Mouse (Mus musculus) midbrain, embryonic 10.5 days (tissue): ENCODE data around the gene Ywhae. TPM values are rescaled to one million over a fixed set of nuclear protein-coding genes. Genes with fewer than 3 reads are reported as not detected.

Experiments used
- DNase-seq: peaks from one replicate; pipeline ENCODE4 v3.0.0-alpha.2; 2017; ENCODE audit warnings: low spot score
- H3K27ac ChIP-seq: fragments of 300-500 bp; sonication (generic); replicated peaks from 2 replicates; pipeline ENCODE4 v1.5.1; 2016; ENCODE audit warnings: mild to moderate bottlenecking
- H3K27me3 ChIP-seq: fragments of 300-500 bp; sonication (generic); 2 replicates; pipeline ENCODE4 v1.6.1; 2016; ENCODE audit warnings: low read depth, mild to moderate bottlenecking; ENCODE audit not compliant: poor library complexity, severe bottlenecking
- H3K36me3 ChIP-seq: fragments of 300-500 bp; sonication (generic); 2 replicates; pipeline ENCODE4 v1.6.1; 2016; ENCODE audit warnings: mild to moderate bottlenecking, moderate library complexity
- H3K4me1 ChIP-seq: fragments of 300-500 bp; sonication (generic); 2 replicates; pipeline ENCODE4 v1.6.1; 2016
- H3K4me3 ChIP-seq: fragments of 300-500 bp; sonication (generic); 2 replicates; pipeline ENCODE4 v1.5.1; 2016; ENCODE audit warnings: mild to moderate bottlenecking, moderate library complexity
- H3K9me3 ChIP-seq: fragments of 300-500 bp; sonication (generic); replicated peaks from 2 replicates; pipeline ENCODE4 v1.6.1; 2016; ENCODE audit warnings: mild to moderate bottlenecking
- WGBS: fragments of 180-500 bp; shearing (Covaris S2); methylation state at CpG from one replicate; pipeline ENCODE4 v1.1.7; 2016; 5-methylcytosine and 5-hydroxymethylcytosine counted together
- polyA plus RNA-seq: library from polyadenylated mRNA; unstranded; fragments of >200 nt; fragmentation: Nextera tagmentation; extraction: Ambion mirVana; gene quantifications from 2 replicates; pipeline ENCODE4 v1.2.1, GENCODE M21; 2016

Ywhae gene
- polyA plus RNA-seq, 1 experiment from 2014 or later = 1,400 TPM

DNA sequence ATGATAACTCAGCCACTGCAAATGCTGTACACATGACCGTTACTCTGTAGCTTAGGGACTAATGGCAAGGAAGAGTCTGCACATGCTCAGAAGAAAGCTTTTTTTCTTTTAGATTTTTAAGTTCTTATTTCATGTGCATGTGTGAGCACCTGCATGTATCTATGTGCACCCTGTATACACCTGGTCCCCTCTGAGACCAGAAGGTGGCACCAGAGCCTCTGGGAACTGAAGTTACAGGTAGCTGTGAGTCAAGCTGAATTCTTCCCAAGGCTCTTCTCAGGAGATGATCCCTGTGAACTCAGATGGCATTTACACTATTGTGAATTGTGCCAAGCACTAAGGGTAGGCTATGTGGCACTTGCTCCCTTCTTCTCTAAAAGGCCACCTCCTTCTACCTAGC is 43.2 kb downstream of the Ywhae start:
- Histone ChIP-seq H3K27me3 (peaks cover 15% of the 10 kb centered on the region; the same call in 1 of the 2 replicates), H3K4me3 (no peak overlapping the region), H3K36me3 (no peaks in the 10 kb centered on the region), H3K9me3 (no peaks in the 10 kb centered on the region), H3K4me1 (peaks cover 8% of the 10 kb centered on the region), H3K27ac (no peak overlapping the region)
- no peak for DNase-seq
- WGBS = 85% methylated on average over 1 of the region's 1 CpGs

GRCm38 (mm10) chr11:75781919-75782318 is 49.2 kb downstream of the Ywhae start:
- peak; percentile 68 for DNase-seq
- WGBS = 29% methylated on average over 6 of the region's 6 CpGs
- H3K36me3 ChIP-seq = no peaks in the 10 kb centered on the region

GRCm38 (mm10) chr11:75783799-75784198 is 51.1 kb downstream of the Ywhae start:
- Histone ChIP-seq H3K27ac (no peak overlapping the region), H3K4me1 (peaks cover 8% of the 10 kb centered on the region), H3K27me3 (peaks cover 13% of the 10 kb centered on the region; the same call in 1 of the 2 replicates), H3K4me3 (no peak overlapping the region), H3K9me3 (no peaks in the 10 kb centered on the region), H3K36me3 (no peaks in the 10 kb centered on the region)
- DNase-seq = no peak
- WGBS = 87% methylated on average over 5 of the region's 5 CpGs

More at GRCm38 (mm10) chr11:75781919-75782318, 49.2 kb downstream of the Ywhae start:
- H3K4me1 ChIP-seq = peaks cover 8% of the 10 kb centered on the region
- H3K4me3 ChIP-seq = no peak overlapping the region
- H3K27ac ChIP-seq = no peak overlapping the region
- H3K9me3 ChIP-seq = no peaks in the 10 kb centered on the region
- peaks cover 16% of the 10 kb centered on the region; the same call in 1 of the 2 replicates for H3K27me3 ChIP-seq

GRCm38 (mm10) chr11:75785897-75786296 is 53.2 kb downstream of the Ywhae start:
- no peaks in the 10 kb centered on the region for H3K36me3 ChIP-seq
- H3K4me1 ChIP-seq = peaks cover 8% of the 10 kb centered on the region
- H3K4me3 ChIP-seq = no peak overlapping the region
- no peak for DNase-seq
- peaks cover 19% of the 10 kb centered on the region; the same call in 1 of the 2 replicates for H3K27me3 ChIP-seq
- 82% methylated on average over 8 of the region's 8 CpGs for WGBS
- H3K9me3 ChIP-seq = no peaks in the 10 kb centered on the region
- H3K27ac ChIP-seq = no peak overlapping the region

GRCm38 (mm10) chr11:75792535-75792934 is 59.9 kb downstream of the Ywhae start:
- Histone ChIP-seq H3K4me1 (peaks cover 42% of the 10 kb centered on the region), H3K27me3 (peaks cover 76% of the 10 kb centered on the region), H3K9me3 (no peaks in the 10 kb centered on the region), H3K36me3 (no peaks in the 10 kb centered on the region), H3K4me3 (no peak overlapping the region), H3K27ac (no peak overlapping the region)
- DNase-seq = no peak
- WGBS = 77% methylated on average over 5 of the region's 5 CpGs

DNA sequence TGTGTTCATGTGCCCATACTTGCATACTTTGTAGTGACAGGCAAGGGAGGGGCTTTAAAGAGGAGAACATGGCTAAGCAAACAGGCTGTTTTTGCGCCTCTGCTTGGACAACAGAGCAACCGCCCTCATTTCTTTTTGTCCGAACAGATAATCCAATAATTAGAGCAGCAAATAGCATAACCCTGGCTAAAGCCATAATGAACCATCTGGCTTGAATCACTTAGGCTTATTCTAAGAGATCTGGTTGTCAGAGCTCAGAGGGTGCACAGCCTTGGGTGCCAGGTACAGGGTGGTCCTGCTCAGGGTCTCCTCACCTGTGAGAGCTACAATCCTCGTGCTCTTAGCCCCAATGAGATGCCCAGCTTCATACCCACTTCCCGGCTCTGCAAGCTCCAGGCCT is 60.7 kb downstream of the Ywhae start:
- no peak overlapping the region for H3K4me3 ChIP-seq
- peaks cover 84% of the 10 kb centered on the region for H3K27me3 ChIP-seq
- no peak overlapping the region for H3K27ac ChIP-seq
- H3K9me3 ChIP-seq = no peaks in the 10 kb centered on the region
- H3K36me3 ChIP-seq = no peaks in the 10 kb centered on the region
- peaks cover 38% of the 10 kb centered on the region for H3K4me1 ChIP-seq
- no peak for DNase-seq
- 74% methylated on average over 5 of the region's 5 CpGs for WGBS

DNA sequence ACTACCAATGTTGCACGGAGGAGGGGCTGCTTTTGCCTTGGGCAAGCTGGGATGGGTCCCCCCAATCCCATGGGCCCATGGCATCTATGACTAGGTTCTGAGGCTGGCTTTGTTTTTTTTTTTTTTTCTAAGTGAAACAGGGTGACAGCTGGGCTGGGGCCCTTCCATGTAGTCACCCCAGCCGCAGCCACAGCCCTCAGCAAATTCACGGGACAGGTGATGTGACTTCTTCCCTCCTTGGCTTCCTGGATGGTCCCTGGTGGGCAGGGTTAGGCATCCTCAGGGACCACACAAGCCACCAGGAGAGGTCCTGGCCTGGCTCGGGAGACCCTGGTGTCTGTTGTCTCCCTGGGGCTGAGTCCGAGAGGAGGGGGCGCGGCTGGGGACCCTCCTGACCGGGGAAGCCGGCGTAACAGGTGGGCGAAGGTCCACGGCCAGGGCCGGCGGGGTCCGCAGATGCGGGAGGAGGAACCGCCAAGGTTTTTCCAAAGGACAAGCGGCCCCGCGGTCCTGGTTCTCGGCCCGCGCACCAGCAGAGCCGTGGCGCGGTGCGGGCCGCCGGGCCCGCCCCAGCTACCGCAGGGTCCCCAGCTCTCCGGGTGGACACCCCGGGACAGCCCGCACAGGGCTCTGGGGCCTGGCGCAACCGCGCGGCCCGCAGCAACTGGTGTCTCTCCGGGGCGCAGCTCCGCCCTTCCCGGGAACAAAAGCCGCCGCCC is 62.1 kb downstream of the Ywhae start:
- peak overlapping the region; percentile 68 for H3K27ac ChIP-seq
- peak; percentile 42 for DNase-seq
- H3K4me1 ChIP-seq = peaks cover 39% of the 10 kb centered on the region
- no peaks in the 10 kb centered on the region for H3K9me3 ChIP-seq
- peaks cover 91% of the 10 kb centered on the region for H3K27me3 ChIP-seq
- no peaks in the 10 kb centered on the region for H3K36me3 ChIP-seq
- H3K4me3 ChIP-seq = peak overlapping the region; percentile 53
- 7% methylated on average over 44 of the region's 45 CpGs for WGBS

DNA sequence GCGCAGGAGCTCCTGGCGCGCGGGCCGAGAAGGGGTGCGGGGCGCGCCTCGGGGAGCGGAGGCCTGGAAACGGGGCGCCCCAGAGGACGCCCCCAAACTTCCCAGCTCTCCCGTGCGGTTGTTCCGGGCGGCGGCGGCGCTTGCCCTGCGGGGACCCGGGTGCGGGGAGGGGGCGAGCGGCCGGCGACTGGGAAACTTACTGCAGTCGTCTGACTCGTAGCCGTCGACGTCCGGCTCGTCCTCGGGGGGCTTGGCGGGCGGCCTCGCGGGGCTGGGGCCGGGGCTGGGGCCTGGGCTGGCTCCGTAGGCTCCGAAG is 62.6 kb downstream of the Ywhae start:
- peak overlapping the region; percentile 68 for H3K27ac ChIP-seq
- no peak for DNase-seq

GRCm38 (mm10) chr11:75796029-75796445 is 63.4 kb downstream of the Ywhae start, which contains the start of gene Doc2b:
Doc2b (minus strand) TSS chr11:75796049.
- peak; percentile 42 for DNase-seq
- Histone ChIP-seq H3K27ac (peak within 1 kb of the TSS; percentile 68), H3K36me3 (no peaks in the 10 kb centered on the region), H3K4me1 (peaks cover 45% of the 10 kb centered on the region), H3K9me3 (no peaks in the 10 kb centered on the region), H3K4me3 (peak within 1 kb of the TSS; percentile 53), H3K27me3 (peaks cover 88% of the 10 kb centered on the region)
- WGBS = 5% methylated on average over 36 of the region's 37 CpGs

More for the DNA sequence above, 62.6 kb downstream of the Ywhae start:
- Histone ChIP-seq H3K9me3 (no peaks in the 10 kb centered on the region), H3K4me3 (peak overlapping the region; percentile 53), H3K27me3 (peaks cover 90% of the 10 kb centered on the region), H3K36me3 (no peaks in the 10 kb centered on the region), H3K4me1 (peaks cover 41% of the 10 kb centered on the region)
- WGBS = 2% methylated on average over 41 of the region's 42 CpGs

DNA sequence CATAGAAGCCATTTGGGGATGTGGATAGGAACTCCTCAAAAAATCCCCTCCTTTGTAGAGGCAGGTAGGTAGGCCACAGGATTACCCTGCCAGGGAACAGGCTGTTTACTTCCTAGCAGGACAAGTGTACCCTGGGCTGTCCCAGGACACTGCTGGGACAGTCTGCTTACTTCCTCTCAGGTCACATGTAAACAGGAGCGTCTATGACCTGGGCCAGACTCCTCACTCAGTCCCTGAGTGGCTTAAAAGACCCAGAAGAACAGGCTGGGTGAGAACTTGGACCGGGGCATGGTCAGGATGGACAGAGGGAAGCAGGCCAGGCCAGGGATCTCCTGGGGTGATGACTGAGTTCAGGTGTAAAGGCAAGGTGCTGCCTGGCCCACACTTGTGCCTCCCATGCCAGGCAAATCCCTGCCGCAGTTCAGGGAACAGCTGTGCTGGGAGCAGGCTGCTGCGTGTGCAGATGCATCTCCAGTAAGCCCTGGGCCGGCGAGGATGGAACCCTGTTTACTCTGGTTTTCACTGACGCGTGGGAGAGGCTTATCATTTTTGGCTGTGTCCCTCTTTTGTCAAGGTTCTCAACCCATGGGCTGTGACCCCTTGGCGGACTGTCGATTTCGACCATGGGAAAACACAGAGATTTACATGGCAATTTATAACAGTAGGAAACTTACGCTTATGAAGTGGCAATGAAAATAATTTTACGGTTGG is 64.0 kb downstream of the Ywhae start:
- H3K4me3 ChIP-seq = no peak overlapping the region
- WGBS = 73% methylated on average over 13 of the region's 13 CpGs
- no peaks in the 10 kb centered on the region for H3K36me3 ChIP-seq
- H3K9me3 ChIP-seq = no peaks in the 10 kb centered on the region
- peaks cover 45% of the 10 kb centered on the region for H3K4me1 ChIP-seq
- DNase-seq = no peak
- H3K27ac ChIP-seq = no peak overlapping the region
- H3K27me3 ChIP-seq = peaks cover 81% of the 10 kb centered on the region

DNA sequence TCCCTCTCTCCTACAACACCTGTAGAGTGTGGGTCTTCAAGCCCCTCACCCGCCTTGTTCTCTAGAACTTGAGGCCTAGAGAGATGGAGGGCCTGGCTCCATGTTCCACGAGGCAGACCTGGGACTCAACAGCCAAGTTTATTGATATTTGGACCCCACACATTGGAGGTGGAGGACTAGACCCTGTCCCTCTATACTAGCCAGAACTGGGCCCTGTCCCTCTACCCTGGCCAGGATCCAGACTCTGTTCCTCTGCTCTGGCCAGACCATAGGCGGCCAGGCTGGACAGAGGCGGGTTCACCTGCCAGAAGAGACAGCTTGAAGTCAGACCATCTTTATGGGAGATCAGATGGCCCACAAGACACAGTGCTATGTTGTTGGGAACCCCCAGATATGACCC is 68.7 kb downstream of the Ywhae start:
- 87% methylated on average over 4 of the region's 4 CpGs for WGBS
- no peaks in the 10 kb centered on the region for H3K36me3 ChIP-seq
- H3K4me3 ChIP-seq = no peak overlapping the region
- DNase-seq = no peak
- H3K4me1 ChIP-seq = peaks cover 11% of the 10 kb centered on the region; the same call in 1 of the 2 replicates
- peaks cover 35% of the 10 kb centered on the region for H3K27me3 ChIP-seq
- no peak overlapping the region for H3K27ac ChIP-seq
- H3K9me3 ChIP-seq = no peaks in the 10 kb centered on the region

DNA sequence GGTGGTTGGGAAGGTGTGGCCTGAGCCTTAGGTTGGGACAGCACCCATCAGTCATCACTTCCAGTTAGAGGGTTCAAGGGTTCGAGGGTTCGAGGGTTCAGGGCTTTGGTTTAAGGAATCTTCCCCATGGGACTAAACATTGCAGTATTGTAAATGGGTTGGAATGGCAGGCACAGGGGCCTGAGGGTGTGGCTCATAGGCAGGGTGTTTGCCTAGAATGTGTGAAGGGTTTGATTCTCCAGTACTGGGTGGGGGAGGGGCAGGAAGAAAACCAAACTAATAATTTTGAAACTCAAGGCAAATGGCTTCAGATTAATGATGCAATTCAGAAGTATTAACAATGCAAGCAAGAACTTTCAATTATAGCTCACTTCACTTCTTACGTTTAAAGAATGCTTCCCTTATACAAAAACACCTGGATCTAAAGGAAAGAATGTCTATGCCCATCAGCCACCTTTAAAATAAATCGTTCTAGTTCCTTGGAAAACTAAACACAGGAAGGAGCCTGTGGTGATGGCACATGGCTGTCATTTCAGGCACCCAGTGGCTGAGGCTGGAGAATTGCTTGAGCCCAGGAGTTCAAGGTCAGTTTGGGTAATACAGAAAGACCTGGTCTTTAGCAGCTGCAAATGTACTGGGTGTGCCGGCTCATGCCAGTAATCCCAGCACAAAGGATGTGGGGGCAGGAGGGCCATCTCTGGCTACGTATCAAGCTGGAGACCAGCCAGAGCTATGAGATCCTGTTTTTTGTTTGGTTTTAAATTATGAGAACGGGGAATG is 69.3 kb downstream of the Ywhae start:
- no peak for DNase-seq
- Histone ChIP-seq H3K27me3 (peaks cover 29% of the 10 kb centered on the region), H3K27ac (no peak overlapping the region), H3K4me1 (peaks cover 11% of the 10 kb centered on the region; the same call in 1 of the 2 replicates), H3K9me3 (no peaks in the 10 kb centered on the region), H3K4me3 (no peak overlapping the region), H3K36me3 (no peaks in the 10 kb centered on the region)
- WGBS = 89% methylated on average over 7 of the region's 7 CpGs
